Mouse (Mus musculus) G1E (cell line): ENCODE results near the gene Aldh1l2.

ENCODE experiments used
- CTCF ChIP-seq: IDR thresholded peaks from 2 replicates; pipeline ENCODE4 v1.5.1; 2012; ENCODE audit warnings: low read depth, low read length, inconsistent platforms, mixed read lengths
- GATA1 ChIP-seq: IDR thresholded peaks from 2 replicates; pipeline ENCODE4 v1.6.1; 2012; ENCODE audit warnings: borderline replicate concordance, low read length, inconsistent platforms, mixed read lengths
- GATA2 ChIP-seq: IDR thresholded peaks from 2 replicates; pipeline ENCODE4 v1.6.1; 2012; ENCODE audit warnings: low read depth, low read length, inconsistent platforms, borderline replicate concordance
- POLR2AphosphoS5 ChIP-seq: IDR thresholded peaks from 2 replicates; pipeline ENCODE4 v1.6.1; 2012; ENCODE audit warnings: low read depth, low read length, inconsistent platforms; ENCODE audit not compliant: insufficient replicate concordance
- TAL1 ChIP-seq: conservative IDR thresholded peaks from 2 replicates; pipeline ENCODE4 v1.6.1; 2012; ENCODE audit warnings: low read depth, low read length, inconsistent platforms, mixed read lengths

GRCm38 (mm10) chr10:83533910-83534283 lies at the start of gene Aldh1l2:
- no peak for TF ChIP-seq CTCF
- no peak for TF ChIP-seq TAL1
- no peak for TF ChIP-seq GATA1
- no peak for TF ChIP-seq POLR2AphosphoS5
- no peak for TF ChIP-seq GATA2
